Mouse (Mus musculus) adrenal gland, postnatal 25 days (tissue): Measurements from ENCODE around the gene Ghrh. TPM values are rescaled to one million over a fixed set of nuclear protein-coding genes. Genes with fewer than 3 reads are reported as not detected.

Experiments
- DNase-seq: peaks from one replicate; pipeline ENCODE4 v3.0.0; 2021; ENCODE audit warnings: mixed read lengths
- total RNA-seq: library from RNA; stranded (reverse); gene quantifications from 2 replicates; pipeline ENCODE4 v1.2.3, GENCODE M21; 2021

The Ghrh gene
- total RNA-seq, 1 experiment from 2014 or later = not detected

GRCm38 (mm10) chr2:157343337-157343736 lies 4.0 kb downstream of the Ghrh start:
- DNase-seq = no peak

GRCm38 (mm10) chr2:157342328-157342926 lies 4.9 kb downstream of the Ghrh start:
- DNase-seq = no peak

GRCm38 (mm10) chr2:157341554-157342270 lies 5.6 kb downstream of the Ghrh start:
- DNase-seq = peak; percentile 72

GRCm38 (mm10) chr2:157340221-157340741 lies 7.0 kb downstream of the Ghrh start:
- DNase-seq = no peak

- no peak for DNase-seq
These were observed 7.8 kb downstream of the Ghrh start for GRCm38 (mm10) chr2:157339532-157339931.

GRCm38 (mm10) chr2:157338663-157339062 lies 8.6 kb downstream of the Ghrh start:
- DNase-seq = peak; percentile 68

- DNase-seq = no peak
These were observed 15.2 kb downstream of the Ghrh start for GRCm38 (mm10) chr2:157332059-157332458.

GRCm38 (mm10) chr2:157328570-157328969 lies 18.7 kb downstream of the Ghrh start:
- no peak for DNase-seq

- DNase-seq = no peak
These were observed 19.2 kb downstream of the Ghrh start for GRCm38 (mm10) chr2:157328106-157328505.

- DNase-seq = no peak
These were observed 22.1 kb downstream of the Ghrh start for GRCm38 (mm10) chr2:157325238-157325637.

- DNase-seq = no peak
These were observed 25.1 kb downstream of the Ghrh start for GRCm38 (mm10) chr2:157322029-157322766.

GRCm38 (mm10) chr2:157320886-157321285 lies 26.4 kb downstream of the Ghrh start:
- no peak for DNase-seq

- DNase-seq = no peak
These were observed 27.2 kb downstream of the Ghrh start for GRCm38 (mm10) chr2:157320135-157320534.

- no peak for DNase-seq
These were observed 30.1 kb downstream of the Ghrh start for GRCm38 (mm10) chr2:157317220-157317619.

- no peak for DNase-seq
These were observed 30.9 kb downstream of the Ghrh start for GRCm38 (mm10) chr2:157316358-157316933.

- DNase-seq = no peak
These were observed 31.8 kb downstream of the Ghrh start for GRCm38 (mm10) chr2:157315486-157315885.

GRCm38 (mm10) chr2:157314310-157314709 lies 33.0 kb downstream of the Ghrh start:
- DNase-seq = no peak

GRCm38 (mm10) chr2:157313718-157314117 lies 33.6 kb downstream of the Ghrh start:
- DNase-seq = no peak

- no peak for DNase-seq
These were observed 36.2 kb downstream of the Ghrh start for GRCm38 (mm10) chr2:157310963-157311637.

- DNase-seq = no peak
These were observed 37.7 kb downstream of the Ghrh start for GRCm38 (mm10) chr2:157309611-157310010.

- no peak for DNase-seq
These were observed 38.9 kb downstream of the Ghrh start for GRCm38 (mm10) chr2:157308273-157308917.
